Mouse (Mus musculus): Measurements from ENCODE around the gene Gab2. TPM values are rescaled to one million over a fixed set of nuclear protein-coding genes. Genes with fewer than 3 reads are reported as not detected.
"Not testable (repeated sequence)": the region's sequence is repeated elsewhere in the genome, so short reads cannot be mapped to it uniquely, and the experiment has no call there.

The Gab2 gene
- total RNA-seq, 2 experiments from 2014 or later: 17.9 to 20.2 TPM

GRCm38 (mm10) chr7:97128949-97129348 is 47.6 kb downstream of the Gab2 start:
- DNase-seq (ENCODE audit: low spot score in 2 of 2): no peak

- DNase-seq (ENCODE audit: low spot score in 2 of 2): no peak
These were observed 55.1 kb downstream of the Gab2 start for GRCm38 (mm10) chr7:97136453-97136852.

- DNase-seq (ENCODE audit: low spot score in 2 of 2): no peak
These were observed 69.9 kb downstream of the Gab2 start for GRCm38 (mm10) chr7:97151082-97151813.

- peak in 1 of 2 experiments; percentile 33 for DNase-seq (ENCODE audit: low spot score in 2 of 2)
These were observed 73.5 kb downstream of the Gab2 start for GRCm38 (mm10) chr7:97154756-97155487.

- no peak for DNase-seq (ENCODE audit: low spot score in 2 of 2)
These were observed 82.9 kb downstream of the Gab2 start for GRCm38 (mm10) chr7:97164261-97164660.

GRCm38 (mm10) chr7:97171089-97171488 is 89.7 kb downstream of the Gab2 start:
- DNase-seq (ENCODE audit: low spot score in 2 of 2): no peak

GRCm38 (mm10) chr7:97171719-97172118 is 90.3 kb downstream of the Gab2 start:
- no peak for DNase-seq (ENCODE audit: low spot score in 2 of 2)

- no peak for DNase-seq (ENCODE audit: low spot score in 2 of 2)
These were observed 90.7 kb downstream of the Gab2 start for GRCm38 (mm10) chr7:97172126-97172525.

GRCm38 (mm10) chr7:97181931-97182330 is 100.5 kb downstream of the Gab2 start:
- DNase-seq (ENCODE audit: low spot score in 2 of 2): no peak

GRCm38 (mm10) chr7:97183426-97183825 is 102.0 kb downstream of the Gab2 start:
- no peak for DNase-seq (ENCODE audit: low spot score in 2 of 2)

GRCm38 (mm10) chr7:97184005-97184404 is 102.6 kb downstream of the Gab2 start:
- no peak for DNase-seq (ENCODE audit: low spot score in 2 of 2)

GRCm38 (mm10) chr7:97187387-97188081 is 106.1 kb downstream of the Gab2 start:
- no peak for DNase-seq (ENCODE audit: low spot score in 2 of 2)

GRCm38 (mm10) chr7:97189116-97189515 is 107.7 kb downstream of the Gab2 start:
- no peak for DNase-seq (ENCODE audit: low spot score in 2 of 2)

GRCm38 (mm10) chr7:97203907-97204306 is 122.5 kb downstream of the Gab2 start:
- no peak for DNase-seq (ENCODE audit: low spot score in 2 of 2)

- no peak for DNase-seq (ENCODE audit: low spot score in 2 of 2)
These were observed 127.6 kb downstream of the Gab2 start for GRCm38 (mm10) chr7:97208811-97209549.

GRCm38 (mm10) chr7:97210064-97210685 is 128.8 kb downstream of the Gab2 start:
- no peak for DNase-seq (ENCODE audit: low spot score in 2 of 2)

GRCm38 (mm10) chr7:97211117-97211516 is 129.7 kb downstream of the Gab2 start:
- no peak for DNase-seq (ENCODE audit: low spot score in 2 of 2)

- no peak for DNase-seq (ENCODE audit: low spot score in 2 of 2)
These were observed 142.4 kb downstream of the Gab2 start for GRCm38 (mm10) chr7:97223836-97224235.

- peak in 1 of 2 experiments; percentile 13 for DNase-seq (ENCODE audit: low spot score in 2 of 2)
These were observed 164.0 kb downstream of the Gab2 start for GRCm38 (mm10) chr7:97245261-97245949.

GRCm38 (mm10) chr7:97245950-97246578 is 164.7 kb downstream of the Gab2 start:
- DNase-seq (ENCODE audit: low spot score in 2 of 2): not testable (repeated sequence)

Measured in layer of hippocampus, postnatal 10 days (tissue).